ENCODE assay signal across 28 mouse cellular contexts in the genomic region with DNA sequence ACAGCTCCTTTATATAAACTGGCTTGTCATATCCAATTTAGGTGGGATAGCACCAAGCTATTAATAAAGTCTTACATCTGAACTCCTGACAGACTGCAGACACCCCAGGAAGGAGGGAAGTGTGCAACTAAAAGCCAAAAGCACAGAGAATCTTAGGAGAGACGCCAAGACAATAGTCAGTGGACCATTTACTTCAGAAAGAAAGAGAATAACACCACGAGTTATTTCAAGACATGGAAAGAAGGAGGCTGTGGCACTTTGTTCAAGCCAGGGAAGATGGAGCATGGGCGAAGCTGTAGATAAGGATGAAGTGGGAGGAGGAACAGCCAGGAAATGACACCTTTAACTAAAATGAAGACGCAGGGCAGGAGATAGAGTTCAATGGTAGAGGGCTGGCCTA.
"Had no signal": no experiment of that assay in that cellular context is flagged by ENCODE, and none has a peak within 500 bp of the region (broad histone marks: within the 10 kb centered on the region; RNA-seq: fewer than 3 reads in every experiment).

No protein-coding gene starts in this region.

- H3K27ac ChIP-seq: limb, embryonic 10.5 days; limb, embryonic 12.5 days; limb, embryonic 13.5 days; limb, embryonic 15.5 days; liver, embryonic 12.5 days; liver, embryonic 13.5 days; liver, embryonic 14.5 days; liver, embryonic 15.5 days; lung, embryonic 15.5 days; macrophage; midbrain, embryonic 10.5 days; midbrain, embryonic 12.5 days; midbrain, embryonic 13.5 days; midbrain, embryonic 15.5 days had no signal

- DNase-seq: left cerebral cortex, postnatal 4 days; liver; liver, embryonic 13.5 days; liver, postnatal 0 days; lung, adult 18-20 months; lung, adult 2 months; lung, postnatal 10 days; lung, postnatal 14 days; lung, postnatal 36 days; lung, postnatal 4 days had no signal

- ATAC-seq: liver, embryonic 12.5 days; liver, postnatal 0 days; lung, postnatal 0 days; midbrain, embryonic 13.5 days; midbrain, embryonic 15.5 days; midbrain, embryonic 16.5 days had no signal

- H3K4me1 ChIP-seq: liver, embryonic 12.5 days; liver, embryonic 13.5 days; liver, embryonic 15.5 days; midbrain, embryonic 10.5 days; midbrain, embryonic 13.5 days; midbrain, embryonic 15.5 days had no signal

- H3K4me3 ChIP-seq: limb, embryonic 10.5 days; limb, embryonic 12.5 days; limb, embryonic 13.5 days; limb, embryonic 15.5 days; liver, embryonic 12.5 days; liver, embryonic 13.5 days; liver, embryonic 15.5 days; lung, embryonic 15.5 days; megakaryocyte, embryonic 14.5 days; midbrain, embryonic 10.5 days; midbrain, embryonic 12.5 days; midbrain, embryonic 13.5 days; midbrain, embryonic 15.5 days; myocyte had no signal

- H3K36me3 ChIP-seq: limb, embryonic 10.5 days; limb, embryonic 12.5 days; limb, embryonic 13.5 days; limb, embryonic 15.5 days; liver, embryonic 12.5 days; liver, embryonic 13.5 days; liver, embryonic 15.5 days; lung, embryonic 15.5 days; midbrain, embryonic 10.5 days; midbrain, embryonic 12.5 days; midbrain, embryonic 13.5 days; midbrain, embryonic 15.5 days had no signal

- H3K9ac ChIP-seq: limb, embryonic 12.5 days; limb, embryonic 13.5 days; limb, embryonic 15.5 days; liver, embryonic 12.5 days; liver, embryonic 13.5 days; liver, embryonic 14.5 days; liver, embryonic 15.5 days; liver, postnatal 0 days; lung, embryonic 14.5 days; lung, embryonic 15.5 days; midbrain, embryonic 12.5 days; midbrain, embryonic 13.5 days; midbrain, embryonic 15.5 days had no signal

- H3K27me3 ChIP-seq: limb, embryonic 15.5 days; liver, embryonic 12.5 days; liver, embryonic 13.5 days; liver, embryonic 15.5 days; lung, embryonic 15.5 days; megakaryocyte, embryonic 14.5 days had no signal

- H3K9me3 ChIP-seq: limb, embryonic 10.5 days; limb, embryonic 12.5 days; limb, embryonic 13.5 days; limb, embryonic 15.5 days; liver, embryonic 12.5 days; liver, embryonic 13.5 days; liver, embryonic 15.5 days; lung, embryonic 15.5 days; megakaryocyte, embryonic 14.5 days; midbrain, embryonic 12.5 days; midbrain, embryonic 13.5 days; midbrain, embryonic 15.5 days had no signal
